Mouse (Mus musculus) liver, adult 2 months (tissue): ENCODE data around the gene Gm1043. TPM values are rescaled to one million over a fixed set of nuclear protein-coding genes. Genes with fewer than 3 reads are reported as not detected.

Experiments
- DNase-seq: peaks from one replicate; pipeline ENCODE4 v3.0.0-alpha.2; 2011; ENCODE audit warnings: low read depth, low spot score; ENCODE audit errors: extremely low read depth
- H3K27ac ChIP-seq: fragments of 200-500 bp; replicated peaks from 2 replicates; pipeline ENCODE4 v1.5.1; 2012; ENCODE audit warnings: low read depth, mild to moderate bottlenecking, control low read depth, inconsistent platforms, low read length; ENCODE audit not compliant: insufficient read depth
- H3K27me3 ChIP-seq: fragments of 200-500 bp; 2 replicates; pipeline ENCODE4 v1.6.1; 2012; ENCODE audit warnings: mild to moderate bottlenecking, moderate library complexity, low read length, inconsistent platforms; ENCODE audit not compliant: control insufficient read depth, insufficient read depth
- H3K36me3 ChIP-seq: fragments of 200-500 bp; 2 replicates; pipeline ENCODE4 v1.6.1; 2012; ENCODE audit warnings: low read length, inconsistent platforms; ENCODE audit not compliant: control insufficient read depth, insufficient read depth
- H3K4me1 ChIP-seq: fragments of 200-500 bp; 2 replicates; pipeline ENCODE4 v1.6.1; 2011; ENCODE audit warnings: low read length; ENCODE audit not compliant: control insufficient read depth, insufficient read depth
- H3K4me3 ChIP-seq: fragments of 200-500 bp; 2 replicates; pipeline ENCODE4 v1.5.1; 2011; ENCODE audit warnings: low read depth, mild to moderate bottlenecking, control low read depth, low read length, moderate library complexity; ENCODE audit not compliant: insufficient read depth
- H3K79me2 ChIP-seq: fragments of 200-500 bp; 2 replicates; pipeline ENCODE4 v1.6.1; 2012; ENCODE audit warnings: inconsistent platforms, mild to moderate bottlenecking, low read length, moderate library complexity; ENCODE audit not compliant: control insufficient read depth, insufficient read depth
- H3K9ac ChIP-seq: fragments of 200-500 bp; 2 replicates; pipeline ENCODE4 v1.6.1; 2012; ENCODE audit warnings: low read depth, mild to moderate bottlenecking, control low read depth, inconsistent platforms, low read length
- CTCF ChIP-seq: fragments of 200-500 bp; IDR thresholded peaks from 2 replicates; pipeline ENCODE4 v1.5.1; 2011; ENCODE audit warnings: low read depth, low read length, control low read depth
- POLR2A ChIP-seq: fragments of 200-500 bp; IDR thresholded peaks from 2 replicates; pipeline ENCODE4 v1.6.1; 2011; ENCODE audit warnings: low read length, control low read depth; ENCODE audit not compliant: insufficient read depth; ENCODE audit errors: extremely low read depth
- WGBS: fragments of 180-500 bp; shearing (Covaris S2); methylation state at CpG from one replicate; pipeline ENCODE4 v1.1.7; 2018; 5-methylcytosine and 5-hydroxymethylcytosine counted together
- polyA plus RNA-seq: library from polyadenylated mRNA; depleted of rRNA; stranded (reverse); fragments of >200 nt; gene quantifications from 2 replicates; pipeline ENCODE4 v1.2.3, GENCODE M21; 2012
- total RNA-seq: library from RNA; depleted of rRNA; stranded (reverse); fragments of >200 nt; gene quantifications from 2 replicates; pipeline ENCODE4 v1.2.3, GENCODE M21; 2014

Gene Gm1043
- total and polyA plus RNA-seq, 2 experiments, result 0.05 TPM; not detected in 1

DNA sequence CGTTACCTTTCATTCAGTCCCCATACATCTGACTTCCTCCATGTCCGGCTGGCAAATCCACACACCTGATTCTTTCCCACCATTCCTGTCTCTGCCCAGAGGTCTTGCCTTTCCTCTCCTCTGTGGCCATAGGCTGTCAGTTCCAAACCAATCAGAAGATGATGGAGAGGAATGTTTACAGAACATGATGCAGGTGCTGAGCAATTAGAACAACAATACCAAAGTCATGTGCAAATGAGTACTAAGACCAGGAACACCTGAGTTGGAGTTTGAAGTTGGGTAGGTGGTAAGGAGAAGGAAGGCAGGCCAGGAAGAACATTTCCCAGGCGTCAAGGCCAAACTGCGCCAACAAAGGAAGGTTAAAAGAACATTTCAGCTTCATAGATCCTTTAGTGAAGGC is 5.7 kb upstream of the Gm1043 start:
- no peak for TF ChIP-seq POLR2A
- TF ChIP-seq CTCF, result no peak
- Histone ChIP-seq H3K27me3 (no peaks in the 10 kb centered on the region), H3K79me2 (no peaks in the 10 kb centered on the region), H3K36me3 (no peaks in the 10 kb centered on the region), H3K27ac (no peak overlapping the region), H3K9ac (no peak overlapping the region), H3K4me1 (no peaks in the 10 kb centered on the region), H3K4me3 (no peak overlapping the region)
- WGBS, result 88% methylated on average over 4 of the region's 4 CpGs
- DNase-seq, result no peak

GRCm38 (mm10) chr5:37080601-37081000 is 4.6 kb upstream of the Gm1043 start:
- Histone ChIP-seq H3K4me3 (no peak overlapping the region), H3K27me3 (no peaks in the 10 kb centered on the region), H3K9ac (no peak overlapping the region), H3K27ac (no peak overlapping the region), H3K4me1 (no peaks in the 10 kb centered on the region), H3K79me2 (no peaks in the 10 kb centered on the region), H3K36me3 (no peaks in the 10 kb centered on the region)
- 79% methylated on average over 5 of the region's 5 CpGs for WGBS
- TF ChIP-seq CTCF (no peak), POLR2A (no peak)
- no peak for DNase-seq

DNA sequence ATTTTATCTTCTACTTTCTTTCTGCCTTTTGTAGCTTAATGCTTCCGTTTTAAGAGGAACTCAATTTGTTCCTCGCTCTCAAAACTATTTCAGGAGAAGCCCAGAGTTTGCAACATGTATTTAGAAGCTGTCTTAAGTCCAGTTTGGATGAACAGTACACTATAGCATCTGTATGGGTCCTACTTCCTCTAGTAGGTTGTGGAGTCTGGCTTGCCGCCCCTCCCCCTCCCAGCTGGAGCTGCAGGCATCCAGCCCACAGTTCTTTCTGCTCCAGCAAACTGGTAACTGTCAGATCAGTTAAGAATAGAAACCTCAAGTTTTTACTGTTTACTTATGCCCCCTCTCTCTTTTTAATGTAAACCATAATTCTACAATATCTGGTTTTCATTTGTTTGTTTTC is 2.8 kb upstream of the Gm1043 start:
- H3K27ac ChIP-seq, result no peak overlapping the region
- no peaks in the 10 kb centered on the region for H3K79me2 ChIP-seq
- no peaks in the 10 kb centered on the region for H3K4me1 ChIP-seq
- H3K36me3 ChIP-seq, result no peaks in the 10 kb centered on the region
- no peak for DNase-seq
- no peak for TF ChIP-seq POLR2A
- TF ChIP-seq CTCF, result no peak
- no peaks in the 10 kb centered on the region for H3K27me3 ChIP-seq
- no peak overlapping the region for H3K9ac ChIP-seq
- no peak overlapping the region for H3K4me3 ChIP-seq
- 24% methylated on average over 3 of the region's 3 CpGs for WGBS

- no peak for DNase-seq
- Histone ChIP-seq H3K27me3 (no peaks in the 10 kb centered on the region), H3K9ac (no peak overlapping the region), H3K36me3 (no peaks in the 10 kb centered on the region), H3K4me1 (no peaks in the 10 kb centered on the region), H3K4me3 (no peak overlapping the region), H3K27ac (no peak overlapping the region), H3K79me2 (no peaks in the 10 kb centered on the region)
- 60% methylated on average over 7 of the region's 7 CpGs for WGBS
- TF ChIP-seq CTCF, result no peak
- no peak for TF ChIP-seq POLR2A
Observed at GRCm38 (mm10) chr5:37083209-37083770, 1.9 kb upstream of the Gm1043 start.

DNA sequence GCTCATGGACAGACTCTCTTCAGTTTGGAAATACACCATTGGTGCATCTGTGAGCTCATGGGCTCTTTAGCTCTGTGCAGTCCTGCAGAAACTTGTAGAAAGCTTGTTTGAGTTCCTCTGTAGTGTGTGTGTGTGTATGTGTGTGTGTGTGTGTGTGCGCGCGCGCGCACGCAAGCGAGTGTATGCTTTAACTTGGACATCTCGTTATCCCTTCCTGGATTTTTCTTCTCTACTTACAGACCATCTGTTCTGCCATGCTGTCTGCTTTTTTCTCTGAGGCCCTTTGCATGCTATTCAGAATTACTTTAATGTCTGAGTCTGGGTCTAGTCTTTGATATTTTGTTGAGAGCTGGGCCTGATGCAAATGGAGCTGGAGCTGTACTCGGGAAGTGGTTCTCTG is 1.3 kb upstream of the Gm1043 start:
- no peaks in the 10 kb centered on the region for H3K79me2 ChIP-seq
- H3K4me1 ChIP-seq, result no peaks in the 10 kb centered on the region
- no peak overlapping the region for H3K9ac ChIP-seq
- H3K27me3 ChIP-seq, result no peaks in the 10 kb centered on the region
- H3K4me3 ChIP-seq, result no peak overlapping the region
- H3K27ac ChIP-seq, result no peak overlapping the region
- 91% methylated on average over 9 of the region's 9 CpGs for WGBS
- H3K36me3 ChIP-seq, result no peaks in the 10 kb centered on the region
- DNase-seq, result no peak
- TF ChIP-seq POLR2A, result no peak
- no peak for TF ChIP-seq CTCF

- H3K27me3 ChIP-seq, result no peaks in the 10 kb centered on the region
- WGBS, result 61% methylated on average over 3 of the region's 3 CpGs
- DNase-seq, result no peak
- no peak for TF ChIP-seq CTCF
- TF ChIP-seq POLR2A, result no peak
- H3K4me3 ChIP-seq, result no peak overlapping the region
- H3K79me2 ChIP-seq, result no peaks in the 10 kb centered on the region
- H3K27ac ChIP-seq, result no peak overlapping the region
- H3K9ac ChIP-seq, result no peak overlapping the region
- H3K36me3 ChIP-seq, result no peaks in the 10 kb centered on the region
- no peaks in the 10 kb centered on the region for H3K4me1 ChIP-seq
Observed at GRCm38 (mm10) chr5:37085918-37086317, 748 bp downstream of the Gm1043 start.
